Mouse (Mus musculus): Measurements from ENCODE around the gene Iscu. TPM values are rescaled to one million over a fixed set of nuclear protein-coding genes. Genes with fewer than 3 reads are reported as not detected.
"Not testable (repeated sequence)": the region's sequence is repeated elsewhere in the genome, so short reads cannot be mapped to it uniquely, and the experiment has no call there.

Iscu gene
- polyA plus RNA-seq, 1 experiment from 2014 or later, result 99.6 TPM

DNA sequence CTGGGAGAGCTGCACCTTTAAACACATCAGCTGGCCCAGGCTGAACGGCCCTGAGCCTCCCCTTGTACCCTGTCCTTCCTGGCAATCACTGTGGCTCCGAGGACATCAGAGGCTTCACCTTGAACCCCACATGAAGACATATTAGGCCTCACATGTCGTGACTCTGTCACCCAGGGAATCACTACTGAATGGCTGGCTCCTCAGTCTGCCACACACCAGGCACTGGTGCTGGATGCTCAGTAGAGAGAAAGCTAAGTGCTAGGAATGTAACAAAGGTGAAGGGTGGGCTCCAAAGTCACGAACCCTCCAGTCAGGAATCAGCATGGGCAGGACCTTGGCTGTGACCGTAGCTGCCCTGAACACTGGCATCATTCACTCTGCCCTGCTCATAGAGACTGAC lies 7.0 kb downstream of the Iscu start:
- Histone ChIP-seq H3K27ac (replicated peaks) (no peak overlapping the region), H3K4me3 (no peak overlapping the region), H3K9me3 (no peaks in the 10 kb centered on the region), H3K27me3 (replicated peaks) (peaks cover 7% of the 10 kb centered on the region), H3K4me2 (no peak overlapping the region), H3K9ac (no peak overlapping the region), H3K36me3 (peaks cover 41% of the 10 kb centered on the region), H3K4me1 (peaks cover 18% of the 10 kb centered on the region)
- WGBS, result 70% methylated on average over 5 of the region's 5 CpGs
- ATAC-seq (ENCODE audit: extremely low read depth, insufficient number of reproducible peaks, low FRiP score, low TSS enrichment), result no peak

- no peaks in the 10 kb centered on the region for H3K9me3 ChIP-seq
- 92% methylated on average over 3 of the region's 3 CpGs for WGBS
- no peak for ATAC-seq (ENCODE audit: extremely low read depth, insufficient number of reproducible peaks, low FRiP score, low TSS enrichment)
Measured at GRCm38 (mm10) chr5:113780082-113780752, 7.7 kb downstream of the Iscu start.

GRCm38 (mm10) chr5:113780763-113781162 lies 8.2 kb downstream of the Iscu start:
- Histone ChIP-seq H3K4me3 (no peak overlapping the region), H3K9ac (no peak overlapping the region), H3K4me2 (no peak overlapping the region), H3K27ac (replicated peaks) (no peak overlapping the region), H3K9me3 (no peaks in the 10 kb centered on the region), H3K4me1 (peaks cover 18% of the 10 kb centered on the region), H3K27me3 (replicated peaks) (peaks cover 7% of the 10 kb centered on the region), H3K36me3 (peaks cover 29% of the 10 kb centered on the region)
- ATAC-seq (ENCODE audit: extremely low read depth, insufficient number of reproducible peaks, low FRiP score, low TSS enrichment), result no peak
- WGBS, result 89% methylated on average over 5 of the region's 5 CpGs

More at GRCm38 (mm10) chr5:113780082-113780752, 7.7 kb downstream of the Iscu start:
- H3K4me2 ChIP-seq, result no peak overlapping the region
- H3K4me1 ChIP-seq, result peaks cover 18% of the 10 kb centered on the region
- no peak overlapping the region for H3K27ac ChIP-seq (replicated peaks)
- no peak overlapping the region for H3K4me3 ChIP-seq
- peaks cover 35% of the 10 kb centered on the region for H3K36me3 ChIP-seq
- H3K9ac ChIP-seq, result no peak overlapping the region
- peaks cover 7% of the 10 kb centered on the region for H3K27me3 ChIP-seq (replicated peaks)

DNA sequence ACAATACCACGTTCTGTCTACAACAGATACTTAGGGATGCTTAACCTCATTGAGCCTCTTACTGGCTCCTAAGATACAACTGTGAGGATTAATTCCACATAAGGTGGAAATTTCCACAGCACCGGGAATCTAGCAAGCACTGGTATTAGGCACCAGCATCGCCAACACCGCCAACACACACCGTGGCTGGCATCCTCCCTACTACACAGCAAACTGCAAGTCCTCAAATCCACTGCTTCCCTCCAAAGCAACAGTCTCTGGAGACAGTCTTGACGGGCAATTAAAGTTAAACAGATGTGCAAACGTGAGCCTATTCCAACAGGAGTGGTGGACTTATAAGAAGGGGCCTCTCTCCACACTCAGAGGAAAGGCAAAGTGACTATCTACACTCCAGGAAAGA lies 8.7 kb downstream of the Iscu start:
- Histone ChIP-seq H3K9ac (no peak overlapping the region), H3K4me3 (no peak overlapping the region), H3K4me2 (no peak overlapping the region), H3K4me1 (peaks cover 18% of the 10 kb centered on the region), H3K36me3 (peaks cover 24% of the 10 kb centered on the region), H3K27ac (replicated peaks) (no peak overlapping the region), H3K27me3 (replicated peaks) (peaks cover 8% of the 10 kb centered on the region), H3K9me3 (no peaks in the 10 kb centered on the region)
- 74% methylated on average over 7 of the region's 7 CpGs for WGBS
- no peak for ATAC-seq (ENCODE audit: extremely low read depth, insufficient number of reproducible peaks, low FRiP score, low TSS enrichment)

DNA sequence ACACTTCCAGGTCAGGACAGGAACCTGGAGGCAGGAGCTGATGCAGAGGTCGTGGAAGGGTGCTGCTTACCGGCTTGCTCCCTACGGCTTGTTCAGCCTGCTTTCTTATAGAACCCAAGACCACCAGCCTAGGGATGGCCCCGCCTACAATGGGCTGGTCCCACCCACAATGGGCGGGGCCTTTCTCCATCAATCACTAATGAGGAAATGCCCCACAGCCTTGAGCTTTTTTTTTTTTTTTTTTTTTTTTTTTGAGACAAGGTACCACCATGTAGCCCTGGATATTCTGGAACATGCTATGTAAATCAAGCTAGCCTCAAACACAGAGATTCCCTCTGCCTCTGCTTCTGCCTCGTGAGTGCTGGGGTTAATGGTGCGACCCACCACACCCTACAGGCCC lies 9.3 kb downstream of the Iscu start:
- Histone ChIP-seq H3K27me3 (replicated peaks) (peaks cover 13% of the 10 kb centered on the region), H3K4me3 (no peak overlapping the region), H3K4me1 (peaks cover 18% of the 10 kb centered on the region), H3K36me3 (peaks cover 18% of the 10 kb centered on the region), H3K9me3 (no peaks in the 10 kb centered on the region), H3K4me2 (no peak overlapping the region), H3K9ac (no peak overlapping the region), H3K27ac (replicated peaks) (no peak overlapping the region)
- 71% methylated on average over 7 of the region's 7 CpGs for WGBS
- ATAC-seq (ENCODE audit: extremely low read depth, insufficient number of reproducible peaks, low FRiP score, low TSS enrichment), result no peak

- Histone ChIP-seq H3K36me3 (peaks cover 11% of the 10 kb centered on the region), H3K4me2 (no peak overlapping the region), H3K4me1 (peaks cover 18% of the 10 kb centered on the region), H3K27ac (replicated peaks) (no peak overlapping the region), H3K9ac (no peak overlapping the region), H3K9me3 (no peaks in the 10 kb centered on the region), H3K27me3 (replicated peaks) (peaks cover 13% of the 10 kb centered on the region), H3K4me3 (no peak overlapping the region)
- WGBS, result 46% methylated on average over 7 of the region's 7 CpGs
- no peak for ATAC-seq (ENCODE audit: extremely low read depth, insufficient number of reproducible peaks, low FRiP score, low TSS enrichment)
Measured at GRCm38 (mm10) chr5:113782624-113783023, 10.1 kb downstream of the Iscu start.

GRCm38 (mm10) chr5:113783581-113784001 lies 11.0 kb downstream of the Iscu start:
- peaks cover 3% of the 10 kb centered on the region for H3K36me3 ChIP-seq
- H3K27me3 ChIP-seq (replicated peaks), result peaks cover 13% of the 10 kb centered on the region
- H3K9me3 ChIP-seq, result no peaks in the 10 kb centered on the region
- peak overlapping the region; percentile 40 for H3K4me2 ChIP-seq
- H3K4me1 ChIP-seq, result peaks cover 21% of the 10 kb centered on the region
- ATAC-seq (ENCODE audit: extremely low read depth, insufficient number of reproducible peaks, low FRiP score, low TSS enrichment), result no peak
- no peak overlapping the region for H3K4me3 ChIP-seq
- H3K27ac ChIP-seq (replicated peaks), result peak overlapping the region; percentile 61
- peak overlapping the region; percentile 34 for H3K9ac ChIP-seq
- WGBS, result 5% methylated on average over 12 of the region's 12 CpGs

- not testable (repeated sequence) for H3K9me3 ChIP-seq; ATAC-seq (ENCODE audit: extremely low read depth, insufficient number of reproducible peaks, low FRiP score, low TSS enrichment); H3K4me3 ChIP-seq; H3K36me3 ChIP-seq
- Histone ChIP-seq H3K4me1 (peaks cover 26% of the 10 kb centered on the region), H3K4me2 (peak overlapping the region; percentile 40), H3K27me3 (replicated peaks) (peaks cover 13% of the 10 kb centered on the region), H3K9ac (peak overlapping the region; percentile 34; the same call in 1 of the 2 replicates), H3K27ac (replicated peaks) (peak overlapping the region; percentile 61)
- WGBS, result 31% methylated on average over 3 of the region's 3 CpGs
Measured at GRCm38 (mm10) chr5:113784104-113784503, 11.6 kb downstream of the Iscu start.

DNA sequence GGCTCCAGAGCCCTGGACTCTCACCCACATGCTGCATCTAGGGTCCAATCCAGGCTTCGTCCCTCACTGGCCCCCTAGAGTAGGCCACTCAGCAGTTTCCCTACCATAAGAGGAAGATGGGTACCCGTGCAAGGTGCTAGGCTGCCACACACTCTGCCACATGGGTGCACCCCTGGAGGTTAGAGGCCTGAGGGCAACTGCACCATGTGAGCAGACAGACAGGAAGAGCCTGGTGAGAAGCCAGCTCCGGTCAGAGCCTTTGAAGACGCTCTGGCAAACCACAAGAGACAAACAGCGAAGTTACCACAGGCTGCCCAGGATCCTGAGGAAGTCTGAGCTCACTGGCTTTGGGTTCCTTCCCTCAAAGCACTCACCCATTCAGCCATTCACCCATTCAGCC lies 14.4 kb downstream of the Iscu start:
- H3K9me3 ChIP-seq, result no peaks in the 10 kb centered on the region
- H3K36me3 ChIP-seq, result no peaks in the 10 kb centered on the region
- no peak overlapping the region for H3K27ac ChIP-seq (replicated peaks)
- WGBS, result 69% methylated on average over 5 of the region's 5 CpGs
- no peak for ATAC-seq (ENCODE audit: extremely low read depth, insufficient number of reproducible peaks, low FRiP score, low TSS enrichment)
- H3K4me2 ChIP-seq, result no peak overlapping the region
- H3K9ac ChIP-seq, result no peak overlapping the region
- peaks cover 46% of the 10 kb centered on the region for H3K4me1 ChIP-seq
- H3K27me3 ChIP-seq (replicated peaks), result peaks cover 13% of the 10 kb centered on the region
- no peak overlapping the region for H3K4me3 ChIP-seq

- Histone ChIP-seq H3K4me3 (no peak overlapping the region), H3K27me3 (replicated peaks) (peaks cover 6% of the 10 kb centered on the region; the same call in 1 of the 2 replicates), H3K4me1 (peaks cover 34% of the 10 kb centered on the region), H3K9ac (no peak overlapping the region), H3K27ac (replicated peaks) (0 out of 2 replicates have a peak overlapping the region, but pooled peaks have one; percentile 12), H3K9me3 (no peaks in the 10 kb centered on the region), H3K4me2 (no peak overlapping the region), H3K36me3 (no peaks in the 10 kb centered on the region)
- ATAC-seq (ENCODE audit: extremely low read depth, insufficient number of reproducible peaks, low FRiP score, low TSS enrichment), result no peak
- 50% methylated on average over 6 of the region's 6 CpGs for WGBS
Measured at GRCm38 (mm10) chr5:113788645-113789044, 16.1 kb downstream of the Iscu start.

GRCm38 (mm10) chr5:113789075-113789788 lies 16.7 kb downstream of the Iscu start:
- H3K36me3 ChIP-seq, result no peaks in the 10 kb centered on the region
- peaks cover 6% of the 10 kb centered on the region; the same call in 1 of the 2 replicates for H3K27me3 ChIP-seq (replicated peaks)
- H3K4me1 ChIP-seq, result peaks cover 29% of the 10 kb centered on the region
- H3K9ac ChIP-seq, result peak overlapping the region; percentile 33; the same call in 1 of the 2 replicates
- peak overlapping the region; percentile 20; the same call in 1 of the 2 replicates for H3K27ac ChIP-seq (replicated peaks)
- 37% methylated on average over 7 of the region's 7 CpGs for WGBS
- H3K4me3 ChIP-seq, result no peak overlapping the region
- H3K9me3 ChIP-seq, result no peaks in the 10 kb centered on the region
- no peak overlapping the region for H3K4me2 ChIP-seq
- ATAC-seq (ENCODE audit: extremely low read depth, insufficient number of reproducible peaks, low FRiP score, low TSS enrichment), result no peak
